Mouse (Mus musculus) cerebellum, postnatal 25 days (tissue): ENCODE measurements at regions not wholly inside any gene's neighbourhood (a gene's known extent, or its start where the extent isn't known, plus 50 kb on each side); places are given as distances from the start of the nearest gene placed in this dataset.

Source experiments
- DNase-seq, 2 experiments: peaks; one replicate each; pipeline ENCODE4 v3.0.0; 2021; ENCODE audit warnings: mixed read lengths in 2 of 2

- DNase-seq, result peak in 1 of 2 experiments; percentile 4
Observed at GRCm38 (mm10) chr15:64622591-64622990, 194.9 kb upstream of the Gm21798 start.

DNA sequence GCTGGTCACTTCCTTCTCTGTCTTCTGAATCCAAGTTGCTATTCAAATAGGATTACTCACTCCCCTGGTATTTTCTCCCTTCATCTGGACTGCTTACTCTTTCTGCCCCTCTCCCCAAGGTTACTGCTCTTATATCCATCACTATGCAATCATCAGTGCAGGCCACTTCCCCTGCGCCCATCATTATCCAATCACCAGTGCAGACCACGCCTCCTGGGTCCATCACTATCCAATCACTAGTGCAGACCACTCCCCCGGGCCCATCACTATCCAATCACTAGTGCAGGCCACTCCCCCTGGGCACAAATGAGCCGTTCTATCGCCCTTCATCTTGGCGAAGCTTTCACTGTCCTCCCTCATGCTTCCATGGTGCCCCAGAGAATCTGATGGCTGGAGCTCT, 191.1 kb upstream of the Gm21798 start:
- DNase-seq, result no peak

DNA sequence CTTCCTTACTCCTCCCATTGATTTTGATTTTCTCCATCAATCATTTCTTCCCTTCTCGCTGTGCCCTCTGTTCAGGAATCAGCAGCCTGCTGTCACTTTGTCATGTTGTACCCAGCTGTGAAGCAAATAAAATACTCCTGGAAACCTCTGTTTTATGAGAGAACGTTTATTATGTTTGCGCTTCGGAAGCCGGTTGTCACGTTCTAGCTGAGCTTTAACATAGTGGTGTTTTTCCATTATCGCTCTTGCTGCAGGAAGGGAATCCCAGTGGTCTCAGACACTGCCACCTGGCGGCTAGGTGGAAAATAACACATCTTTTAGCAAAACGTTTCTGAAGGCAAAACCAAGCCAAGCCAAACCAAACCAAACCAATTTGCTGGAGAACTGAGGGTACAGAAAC, 190.2 kb upstream of the Gm21798 start:
- DNase-seq, result peak; percentile 72 to 81
